Mouse (Mus musculus) thymus, adult 2 months (tissue): ENCODE results near the gene Sel1l.

Source experiments
- CTCF ChIP-seq: fragments of 200-500 bp; IDR thresholded peaks from 2 replicates; pipeline ENCODE4 v1.5.1; 2012; ENCODE audit warnings: mild to moderate bottlenecking, control low read depth, low read length, moderate library complexity, borderline replicate concordance; ENCODE audit not compliant: control insufficient read depth, poor library complexity, insufficient read depth; ENCODE audit errors: extremely low read depth
- POLR2A ChIP-seq: fragments of 200-500 bp; IDR thresholded peaks from 2 replicates; pipeline ENCODE4 v1.6.1; 2012; ENCODE audit warnings: mild to moderate bottlenecking, low read length, control low read depth, moderate library complexity; ENCODE audit not compliant: control insufficient read depth, poor library complexity, insufficient read depth; ENCODE audit errors: extremely low read depth

DNA sequence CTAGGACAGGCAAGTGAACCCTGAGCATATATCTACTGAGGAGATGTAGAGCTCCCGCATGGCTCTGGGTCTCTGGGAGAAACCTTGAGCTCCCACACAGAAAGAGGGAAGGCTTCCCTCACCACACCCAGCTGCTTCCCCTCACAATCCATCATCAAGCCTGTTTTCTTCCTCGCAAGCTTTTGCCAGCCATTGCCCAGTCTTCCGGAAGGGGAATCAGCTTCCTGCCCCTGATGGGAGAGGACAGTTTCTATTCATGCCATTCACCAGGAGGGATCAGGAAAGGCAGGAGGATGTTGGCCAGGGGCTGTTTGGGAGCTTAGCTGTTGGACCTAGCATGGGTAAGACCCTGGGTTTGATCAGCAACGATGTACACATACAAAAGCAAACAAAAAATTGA, 52.2 kb downstream of the Sel1l start:
- no peak for TF ChIP-seq CTCF
- TF ChIP-seq POLR2A: no peak
